Mouse (Mus musculus) thymus, postnatal 14 days (tissue): ENCODE data around the gene Ephb4.

Experiments
- DNase-seq: peaks from one replicate; pipeline ENCODE4 v3.0.0; 2021

Gene Ephb4

DNA sequence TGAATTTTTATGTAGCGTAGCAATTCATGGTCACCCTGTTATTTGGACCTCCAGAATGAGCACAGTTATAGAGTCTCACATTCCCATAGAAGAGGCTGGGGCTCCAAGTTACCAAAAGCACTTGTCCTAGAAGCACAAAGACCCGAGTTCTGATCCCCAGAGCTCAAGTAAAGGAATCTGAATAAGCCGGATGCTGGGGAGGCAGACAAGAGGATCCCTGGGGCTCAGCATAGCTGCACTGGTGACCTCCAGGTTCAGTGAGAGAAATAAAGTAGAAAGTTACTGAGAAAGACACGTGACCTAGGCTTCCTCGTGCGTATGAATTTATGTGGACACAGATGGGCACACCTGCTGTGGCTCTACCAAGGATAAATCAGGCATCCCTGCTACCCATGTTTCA, 14.8 kb upstream of the Ephb4 start:
- DNase-seq: no peak

DNA sequence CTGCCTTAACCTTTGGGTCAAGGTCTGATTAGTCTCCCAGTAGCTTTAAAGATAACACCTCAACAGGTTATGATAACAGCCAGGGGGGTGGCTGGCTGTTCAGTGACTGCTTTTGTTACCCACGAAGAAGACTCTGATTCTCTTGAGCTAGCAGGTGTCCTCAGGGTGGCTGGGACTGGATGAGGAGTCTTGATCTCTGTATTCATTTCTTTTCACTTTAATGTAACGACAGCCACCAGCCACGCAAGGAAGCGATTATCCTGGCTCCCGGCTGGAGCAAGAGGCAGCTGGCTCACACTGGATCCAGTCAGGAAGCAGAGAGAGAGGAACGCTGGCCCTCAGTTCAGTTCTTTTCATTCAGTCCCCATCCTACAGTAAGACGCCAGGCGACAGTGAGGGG, 12.7 kb upstream of the Ephb4 start:
- DNase-seq: no peak

DNA sequence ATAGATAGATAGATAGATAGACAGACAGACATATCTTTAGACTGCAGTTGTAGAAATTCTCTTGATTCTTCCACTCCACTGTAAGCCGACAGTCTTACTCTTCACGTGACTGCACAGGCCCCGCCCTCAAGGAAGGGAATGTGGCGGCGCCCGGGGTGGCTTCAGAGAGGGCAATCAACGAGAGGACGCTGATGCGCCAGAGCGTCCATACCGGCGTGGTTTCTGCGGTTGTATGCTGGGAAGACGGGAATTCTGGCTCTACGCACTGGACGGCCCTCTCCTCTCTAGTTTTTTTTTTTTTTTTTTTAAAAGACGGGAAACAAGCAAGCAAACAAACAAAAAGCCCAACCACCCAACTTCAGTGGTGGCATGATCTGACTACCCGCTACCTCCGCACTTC, 11.7 kb upstream of the Ephb4 start:
- peak; percentile 88 for DNase-seq

GRCm38 (mm10) chr5:137338663-137339289, 11.1 kb upstream of the Ephb4 start:
- DNase-seq: no peak

DNA sequence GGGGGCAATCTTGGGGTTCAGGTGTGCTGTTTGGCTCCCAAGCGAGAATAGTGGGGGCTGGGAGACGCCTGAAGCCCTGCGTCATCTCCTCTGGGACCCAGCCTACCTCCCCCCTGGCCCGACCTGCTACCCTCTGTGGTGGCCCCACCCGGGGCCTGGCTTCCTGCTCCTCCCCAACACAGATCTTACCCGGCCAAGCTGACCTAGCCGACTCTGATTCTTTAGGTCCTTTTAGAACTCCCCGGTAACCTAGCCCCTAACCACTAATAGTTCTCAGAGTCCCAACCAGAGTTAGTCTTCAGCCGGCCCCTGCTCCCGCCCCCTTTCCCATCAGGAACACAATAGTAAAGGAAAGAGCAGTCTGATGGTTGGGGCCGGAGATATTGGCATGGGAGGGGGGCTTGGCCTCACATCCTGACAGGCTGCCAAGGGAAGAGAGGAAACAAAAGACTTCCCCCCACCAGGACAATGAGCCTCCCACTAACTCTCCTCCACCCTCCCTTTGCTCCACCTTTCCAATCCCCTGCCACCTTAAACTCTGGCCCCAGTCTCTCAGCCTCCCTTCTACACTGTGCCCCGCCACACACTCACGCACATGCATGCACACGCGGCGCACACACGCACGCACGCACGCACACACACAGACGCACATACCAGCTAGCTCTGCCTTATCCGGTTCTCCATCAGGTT, 10.5 kb upstream of the Ephb4 start:
- peak; percentile 15 for DNase-seq

DNA sequence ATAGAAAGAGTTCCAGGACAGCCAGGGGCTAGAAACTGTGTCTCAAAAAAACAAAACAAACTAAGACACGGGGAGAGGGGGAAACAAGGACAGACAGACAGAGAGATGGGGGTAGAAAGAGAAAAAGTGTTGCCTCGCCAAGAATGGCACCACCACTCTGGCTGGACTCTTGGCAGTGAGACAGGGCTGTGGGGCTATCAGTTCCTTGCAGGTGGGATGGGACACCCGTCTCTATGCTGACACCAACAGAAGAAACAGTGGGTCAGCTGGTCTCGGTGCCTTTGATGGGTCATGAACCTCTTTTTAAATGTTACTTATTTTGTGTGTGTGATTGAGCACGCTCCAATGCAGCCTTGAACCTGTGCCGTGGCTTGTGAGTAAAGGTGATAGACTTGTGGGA, 9.7 kb upstream of the Ephb4 start:
- no peak for DNase-seq

DNA sequence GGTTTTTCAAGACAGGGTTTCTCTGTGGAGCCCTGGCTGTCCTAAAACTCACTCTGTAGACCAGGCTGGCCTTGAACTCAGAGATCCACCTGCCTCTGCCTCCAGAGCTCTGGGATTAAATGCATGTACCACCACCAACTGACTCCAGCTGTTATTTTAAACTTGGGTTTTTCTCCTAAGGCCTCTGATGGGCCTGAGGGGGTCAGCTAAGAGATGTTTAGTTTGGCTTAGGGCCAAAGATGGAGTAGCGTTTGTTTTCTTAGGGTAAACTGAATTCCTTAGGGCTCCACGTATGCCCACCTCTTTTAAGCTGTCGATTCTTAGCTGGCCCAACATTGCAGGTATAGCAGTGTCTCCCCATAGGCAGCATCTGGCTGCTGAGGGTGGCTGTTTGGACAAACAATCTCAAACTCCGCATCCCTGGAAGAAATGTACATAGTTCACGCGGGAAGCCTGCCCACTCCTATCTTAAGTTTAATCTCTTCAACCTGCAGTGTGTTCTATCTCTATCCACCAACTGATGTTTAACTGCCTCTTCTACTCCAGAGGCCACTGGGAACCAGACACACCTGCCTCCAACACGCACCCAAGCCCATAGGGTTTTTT, 7.4 kb upstream of the Ephb4 start:
- no peak for DNase-seq

DNA sequence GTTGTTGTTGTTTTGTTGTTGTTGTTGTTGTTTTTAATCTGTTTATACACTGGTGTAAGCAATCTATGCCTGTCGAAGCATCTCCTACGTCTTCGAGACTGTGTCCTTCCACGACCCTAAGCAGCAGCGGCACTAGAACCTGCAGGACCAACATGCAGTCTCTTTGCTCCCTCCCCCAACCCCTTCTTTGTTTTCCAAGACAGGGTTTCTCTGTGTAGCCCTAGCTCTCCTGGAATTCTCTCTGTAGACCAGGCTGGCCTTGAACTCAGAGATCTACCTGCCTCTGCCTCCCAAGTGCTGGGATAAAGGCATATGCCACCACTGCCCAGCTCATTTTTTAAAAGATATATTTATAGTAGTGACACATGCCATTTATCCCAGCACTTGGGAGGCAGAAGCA, 6.5 kb upstream of the Ephb4 start:
- no peak for DNase-seq

GRCm38 (mm10) chr5:137343869-137344268, 6.0 kb upstream of the Ephb4 start:
- DNase-seq: no peak

- no peak for DNase-seq
These were observed 4.1 kb upstream of the Ephb4 start for GRCm38 (mm10) chr5:137345821-137346220.

DNA sequence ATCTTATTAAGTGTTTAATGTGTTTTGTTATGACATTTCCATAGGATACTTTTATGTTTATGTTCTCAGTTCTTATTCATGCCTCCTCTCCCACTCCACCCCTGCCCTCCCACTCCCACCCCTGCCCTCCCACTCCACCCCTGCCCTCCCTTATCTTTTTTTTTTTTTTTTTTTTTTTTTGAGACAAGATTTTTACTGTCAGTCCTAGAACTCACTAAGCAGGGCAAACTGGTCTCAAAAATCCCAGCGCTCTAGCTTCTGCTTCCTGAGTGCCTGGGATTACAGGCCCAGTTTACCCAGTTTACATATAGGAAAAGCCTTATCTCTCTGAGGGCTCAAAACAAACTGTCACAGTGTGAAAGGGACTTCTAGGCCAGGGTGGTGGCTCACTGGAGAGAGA, 3.5 kb upstream of the Ephb4 start:
- no peak for DNase-seq

- DNase-seq: no peak
These were observed 2.9 kb upstream of the Ephb4 start for GRCm38 (mm10) chr5:137346983-137347382.

GRCm38 (mm10) chr5:137347856-137348255, 2.1 kb upstream of the Ephb4 start:
- no peak for DNase-seq

GRCm38 (mm10) chr5:137348482-137349383, 1.2 kb upstream of the Ephb4 start:
- DNase-seq: no peak

- peak; percentile 12 for DNase-seq
These were observed 522 bp downstream of the Ephb4 start for GRCm38 (mm10) chr5:137350205-137351057.

DNA sequence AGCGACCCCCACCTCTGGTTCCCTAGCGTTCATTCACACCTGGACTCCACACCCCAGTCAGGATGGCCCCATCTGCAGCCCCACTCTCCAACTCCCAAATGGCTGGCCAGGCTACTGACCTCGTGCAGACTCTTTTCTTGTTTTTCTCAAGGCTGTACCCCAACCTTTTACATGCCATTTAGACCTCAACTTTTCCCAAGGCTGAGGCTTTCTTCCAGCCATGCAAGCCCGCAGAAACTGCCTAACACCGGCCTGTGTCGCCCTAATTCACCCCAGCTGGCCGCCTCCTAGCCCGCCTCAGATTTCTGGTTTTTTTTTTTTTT, 1.1 kb downstream of the Ephb4 start:
- DNase-seq: no peak

DNA sequence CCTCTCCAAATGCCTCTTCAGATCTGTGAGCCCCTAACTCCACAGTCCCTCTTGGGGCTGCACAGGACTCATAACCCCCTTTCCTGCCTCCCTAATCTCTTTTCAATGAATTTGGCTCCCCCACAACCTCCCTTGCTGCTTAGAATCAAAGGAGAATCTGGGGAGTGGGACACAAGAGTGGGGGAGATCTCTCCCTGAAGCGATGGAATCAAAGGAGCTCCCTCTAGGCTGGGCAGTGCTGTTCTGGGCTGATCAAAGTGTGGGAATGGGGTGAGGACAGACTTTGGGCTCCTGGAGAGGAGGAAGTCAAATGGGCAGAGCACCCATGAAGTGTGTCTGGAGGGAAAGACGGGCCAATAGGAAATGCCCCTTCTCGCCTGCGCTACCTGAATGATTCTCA, 1.5 kb downstream of the Ephb4 start:
- no peak for DNase-seq

DNA sequence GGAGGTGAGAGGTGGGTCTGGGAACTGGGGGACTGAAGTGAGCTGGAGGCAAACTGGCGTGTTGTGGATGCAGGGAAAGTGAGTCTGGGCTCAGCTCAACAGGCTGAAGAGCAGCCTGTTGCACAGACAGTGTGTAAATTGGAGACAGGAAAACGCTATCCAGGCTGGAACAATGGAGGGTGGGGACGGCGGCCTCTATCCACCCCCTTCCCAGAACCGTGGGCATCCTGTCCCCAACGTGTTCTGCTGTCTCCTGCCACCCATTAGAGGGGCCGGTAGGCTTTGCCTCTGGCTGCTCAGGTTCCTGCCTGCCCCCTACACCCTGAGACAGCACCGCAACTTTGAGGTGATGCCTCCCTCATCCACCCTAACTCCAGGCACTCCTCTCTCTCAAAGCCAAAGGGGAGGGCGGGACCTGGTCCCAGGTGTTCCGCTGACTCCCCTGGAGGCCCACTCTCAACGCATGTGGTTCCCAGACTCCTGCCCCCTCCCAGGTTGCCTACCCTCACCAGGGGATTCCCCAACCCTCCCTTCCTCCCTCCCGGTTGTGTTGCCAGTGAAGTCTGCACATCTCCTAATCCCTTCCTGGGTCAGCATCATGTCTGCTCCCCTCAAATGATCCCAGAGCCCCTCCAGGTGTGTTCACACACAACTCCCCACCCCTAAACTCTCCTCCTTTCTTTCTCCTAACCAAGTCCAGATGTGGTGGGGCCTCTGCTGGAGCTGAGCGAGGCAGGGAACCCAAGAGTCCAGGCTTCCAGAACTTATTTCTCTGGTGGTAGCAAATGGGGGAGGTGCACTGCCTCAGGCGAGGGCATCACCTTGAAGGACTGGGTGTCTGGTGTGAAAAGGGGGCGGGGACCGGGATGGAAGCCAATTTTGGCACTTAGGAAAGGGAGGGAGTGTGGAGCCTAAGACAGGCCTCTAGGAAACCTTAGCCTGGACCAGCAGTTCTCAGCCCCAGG, 2.4 kb downstream of the Ephb4 start:
- DNase-seq: no peak

- no peak for DNase-seq
These were observed 4.2 kb downstream of the Ephb4 start for GRCm38 (mm10) chr5:137354091-137354490.

DNA sequence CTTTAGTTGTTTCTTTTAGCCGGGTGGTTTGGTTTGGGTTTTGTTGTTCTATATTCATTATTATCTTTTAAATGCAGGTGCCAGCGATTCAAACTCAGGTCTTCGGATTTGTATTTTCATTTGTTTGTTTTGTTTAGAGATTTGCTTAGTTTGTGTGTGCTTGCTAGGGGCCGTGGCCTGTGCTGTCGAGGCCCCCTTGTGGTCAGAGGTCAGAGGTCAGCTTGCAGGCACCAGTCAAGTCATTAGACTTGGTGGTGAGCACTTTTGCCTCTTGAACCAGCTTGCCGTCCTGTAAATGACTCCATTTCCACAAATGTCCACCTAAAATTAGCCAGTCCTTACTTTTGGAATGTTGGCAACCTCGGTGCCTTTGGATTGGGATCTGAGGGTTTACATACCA, 8.5 kb downstream of the Ephb4 start:
- peak; percentile 41 for DNase-seq

DNA sequence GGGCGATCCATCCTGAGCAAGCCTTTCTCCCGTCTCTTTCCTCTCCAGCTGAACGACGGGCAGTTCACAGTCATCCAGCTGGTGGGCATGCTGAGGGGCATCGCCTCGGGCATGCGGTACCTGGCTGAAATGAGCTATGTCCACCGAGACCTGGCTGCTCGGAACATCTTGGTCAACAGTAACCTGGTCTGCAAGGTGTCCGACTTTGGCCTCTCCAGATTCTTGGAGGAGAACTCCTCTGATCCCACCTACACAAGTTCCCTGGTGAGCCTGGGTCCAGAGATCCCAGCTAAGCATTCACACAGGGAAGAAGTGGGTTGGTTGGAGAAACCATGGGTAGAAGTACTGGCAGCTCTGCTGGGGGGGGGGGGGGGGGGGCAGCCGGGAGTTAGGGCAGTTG, 19.8 kb downstream of the Ephb4 start:
- DNase-seq: no peak
